Mouse (Mus musculus): Measurements from ENCODE around the gene Dap3. TPM values are rescaled to one million over a fixed set of nuclear protein-coding genes. Genes with fewer than 3 reads are reported as not detected.
"Not testable (repeated sequence)": the region's sequence is repeated elsewhere in the genome, so short reads cannot be mapped to it uniquely, and the experiment has no call there.

Dap3 gene
- 9.4 and 17.0 TPM in 2 replicates for polyA plus RNA-seq (2012)

DNA sequence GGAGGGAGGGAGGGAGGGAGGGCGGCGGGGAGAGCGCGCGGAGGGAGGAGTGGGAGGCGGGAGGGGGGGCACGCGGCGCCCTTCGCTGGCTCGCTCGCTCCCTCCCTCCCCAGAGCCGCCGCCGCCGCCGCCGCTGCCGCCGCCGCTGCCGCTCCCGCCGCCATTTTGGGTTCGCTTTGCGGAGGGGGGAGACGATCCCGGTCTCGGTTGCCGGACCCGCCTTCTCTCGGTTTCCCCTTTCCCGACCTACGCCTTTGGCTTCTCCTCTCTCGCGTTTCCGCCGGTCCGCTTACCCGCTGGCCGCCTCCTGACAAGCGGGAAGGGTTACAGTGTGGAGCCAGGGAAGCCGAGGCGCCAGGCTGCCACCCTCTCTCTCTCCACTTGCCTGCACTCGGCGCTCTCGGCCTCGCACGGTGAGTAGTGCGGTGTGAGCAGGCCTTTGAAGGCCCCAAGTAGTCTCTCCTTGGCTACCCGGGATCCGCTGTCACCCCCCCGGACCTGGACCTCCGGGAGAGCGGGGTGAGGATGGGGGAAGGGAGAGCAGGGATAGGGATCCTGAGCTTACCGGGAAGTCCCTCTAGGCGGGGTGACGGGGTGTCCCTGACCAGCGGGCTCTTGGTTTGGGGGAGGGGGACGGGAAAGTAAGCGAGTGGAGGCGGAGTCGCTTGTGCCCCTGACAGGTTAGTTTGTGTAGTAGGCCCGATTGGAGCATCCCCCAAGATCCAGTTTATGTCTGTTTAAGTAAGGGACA is at the start of gene Dap3, which contains the start of gene Ash1l:
Gene Dap3, minus strand, starts transcription at position 606 of the 751 bp plus-strand sequence.
Gene Ash1l, plus strand, starts transcription at position 47 of the 751 bp plus-strand sequence.
- H3K9me3 ChIP-seq (ENCODE audit: control insufficient read depth, low read length), result no peaks in the 10 kb centered on the region
- H3K4me3 ChIP-seq (replicated peaks), result peak within 1 kb of the TSS; percentile 99
- H3K4me1 ChIP-seq (ENCODE audit: control insufficient read depth), result peaks cover 54% of the 10 kb centered on the region
- peaks cover 11% of the 10 kb centered on the region for H3K36me3 ChIP-seq (ENCODE audit: control insufficient read depth)
- H3K27me3 ChIP-seq (ENCODE audit: control insufficient read depth), result no peaks in the 10 kb centered on the region
- TF ChIP-seq GATA1 (IDR thresholded peaks at IDR 0.05; ENCODE audit: low read length) (no peak), TAL1 (IDR thresholded peaks at IDR 0.05; ENCODE audit: low read length) (no peak)

GRCm38 (mm10) chr3:88992793-88993192 is 41.8 kb upstream of the Dap3 start:
- H3K9me3 ChIP-seq (ENCODE audit: control insufficient read depth, low read length), result no peaks in the 10 kb centered on the region
- TF ChIP-seq TAL1 (IDR thresholded peaks at IDR 0.05; ENCODE audit: low read length) (no peak), GATA1 (IDR thresholded peaks at IDR 0.05; ENCODE audit: low read length) (no peak)
- H3K4me1 ChIP-seq (ENCODE audit: control insufficient read depth), result no peaks in the 10 kb centered on the region
- H3K36me3 ChIP-seq (ENCODE audit: control insufficient read depth), result peaks cover 46% of the 10 kb centered on the region
- no peaks in the 10 kb centered on the region for H3K27me3 ChIP-seq (ENCODE audit: control insufficient read depth)
- H3K4me3 ChIP-seq (replicated peaks), result no peak overlapping the region

- Histone ChIP-seq H3K27me3 (ENCODE audit: control insufficient read depth) (no peaks in the 10 kb centered on the region), H3K4me1 (ENCODE audit: control insufficient read depth) (no peaks in the 10 kb centered on the region), H3K36me3 (ENCODE audit: control insufficient read depth) (peaks cover 77% of the 10 kb centered on the region), H3K9me3 (ENCODE audit: control insufficient read depth, low read length) (no peaks in the 10 kb centered on the region), H3K4me3 (replicated peaks) (no peak overlapping the region)
- TF ChIP-seq TAL1 (IDR thresholded peaks at IDR 0.05; ENCODE audit: low read length), result no peak
- TF ChIP-seq GATA1 (IDR thresholded peaks at IDR 0.05; ENCODE audit: low read length), result no peak
These were observed 33.0 kb upstream of the Dap3 start for GRCm38 (mm10) chr3:88983921-88984381.

DNA sequence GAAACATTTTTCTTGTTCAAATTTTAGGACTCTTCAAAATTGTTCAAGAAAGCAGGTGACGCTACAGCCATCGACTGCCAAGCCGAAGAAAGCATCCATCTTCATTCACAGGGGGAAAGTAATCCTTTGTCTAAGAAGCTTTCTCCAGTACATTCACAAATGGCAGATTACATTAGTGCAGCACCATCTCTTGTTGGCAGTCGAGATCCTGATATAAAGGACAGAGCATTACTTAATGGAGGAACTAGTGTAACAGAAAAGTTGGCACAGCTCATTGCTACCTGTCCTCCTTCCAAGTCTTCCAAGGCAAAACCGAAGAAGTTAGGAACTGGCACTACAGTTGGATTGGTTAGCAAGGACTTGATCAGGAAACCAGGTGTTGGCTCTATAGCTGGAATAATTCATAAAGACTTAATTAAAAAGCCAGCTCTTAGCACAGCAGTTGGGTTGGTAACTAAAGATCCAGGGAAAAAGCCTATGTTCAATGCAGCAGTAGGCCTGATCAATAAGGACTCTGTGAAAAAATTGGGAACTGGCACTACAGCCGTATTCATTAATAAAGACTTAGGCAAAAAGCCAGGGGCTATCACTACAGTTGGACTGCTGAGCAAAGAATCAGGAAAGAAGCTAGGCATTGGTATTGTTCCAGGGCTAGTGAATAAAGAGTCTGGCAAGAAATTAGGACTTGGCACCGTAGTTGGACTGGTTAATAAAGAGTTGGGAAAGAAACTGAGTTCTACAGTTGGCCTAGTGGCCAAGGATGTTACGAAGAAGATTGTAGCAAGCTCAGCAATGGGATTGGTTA is 30.4 kb upstream of the Dap3 start:
- Histone ChIP-seq H3K4me1 (ENCODE audit: control insufficient read depth) (no peaks in the 10 kb centered on the region), H3K4me3 (replicated peaks) (no peak overlapping the region), H3K36me3 (ENCODE audit: control insufficient read depth) (peaks cover 65% of the 10 kb centered on the region), H3K27me3 (ENCODE audit: control insufficient read depth) (no peaks in the 10 kb centered on the region), H3K9me3 (ENCODE audit: control insufficient read depth, low read length) (no peaks in the 10 kb centered on the region)
- TF ChIP-seq GATA1 (IDR thresholded peaks at IDR 0.05; ENCODE audit: low read length) (no peak), TAL1 (IDR thresholded peaks at IDR 0.05; ENCODE audit: low read length) (no peak)

- no peaks in the 10 kb centered on the region for H3K4me1 ChIP-seq (ENCODE audit: control insufficient read depth)
- H3K4me3 ChIP-seq (replicated peaks), result no peak overlapping the region
- no peaks in the 10 kb centered on the region for H3K27me3 ChIP-seq (ENCODE audit: control insufficient read depth)
- peaks cover 38% of the 10 kb centered on the region for H3K36me3 ChIP-seq (ENCODE audit: control insufficient read depth)
- TF ChIP-seq TAL1 (IDR thresholded peaks at IDR 0.05; ENCODE audit: low read length) (no peak), GATA1 (IDR thresholded peaks at IDR 0.05; ENCODE audit: low read length) (no peak)
- H3K9me3 ChIP-seq (ENCODE audit: control insufficient read depth, low read length), result no peaks in the 10 kb centered on the region
These were observed 24.0 kb upstream of the Dap3 start for GRCm38 (mm10) chr3:88975012-88975411.

- H3K27me3 ChIP-seq (ENCODE audit: control insufficient read depth); H3K9me3 ChIP-seq (ENCODE audit: control insufficient read depth, low read length): not testable (repeated sequence)
These were observed 12.2 kb upstream of the Dap3 start for GRCm38 (mm10) chr3:88963211-88963610.

DNA sequence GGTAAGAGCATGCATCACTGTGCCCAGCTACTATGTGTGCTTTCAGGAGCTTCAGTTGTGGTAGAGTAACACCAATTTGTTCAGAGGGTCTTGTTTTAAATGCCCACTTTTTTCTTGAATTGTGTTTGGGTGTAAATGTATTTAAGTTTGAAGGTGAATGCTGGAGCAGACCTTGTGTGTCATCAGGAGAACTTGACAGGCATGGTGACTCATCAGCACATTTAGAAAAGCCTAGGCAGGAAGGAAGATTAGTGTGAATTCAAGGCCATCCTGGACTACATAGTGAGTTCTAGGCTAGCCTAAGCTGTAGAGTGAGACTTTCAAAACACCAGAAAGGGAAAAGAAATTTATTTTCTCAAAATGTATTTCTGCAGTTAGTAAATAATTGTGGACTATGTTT is 2.8 kb upstream of the Dap3 start:
- Histone ChIP-seq H3K4me1 (ENCODE audit: control insufficient read depth) (peaks cover 51% of the 10 kb centered on the region), H3K27me3 (ENCODE audit: control insufficient read depth) (no peaks in the 10 kb centered on the region), H3K4me3 (replicated peaks) (peak overlapping the region; percentile 22), H3K36me3 (ENCODE audit: control insufficient read depth) (peaks cover 13% of the 10 kb centered on the region), H3K9me3 (ENCODE audit: control insufficient read depth, low read length) (no peaks in the 10 kb centered on the region)
- TF ChIP-seq TAL1 (IDR thresholded peaks at IDR 0.05; ENCODE audit: low read length), result no peak

More at GRCm38 (mm10) chr3:88963211-88963610, 12.2 kb upstream of the Dap3 start:
- H3K36me3 ChIP-seq (ENCODE audit: control insufficient read depth), result peaks cover 37% of the 10 kb centered on the region
- H3K4me3 ChIP-seq (replicated peaks), result not testable (repeated sequence)
- peaks cover 11% of the 10 kb centered on the region for H3K4me1 ChIP-seq (ENCODE audit: control insufficient read depth)

DNA sequence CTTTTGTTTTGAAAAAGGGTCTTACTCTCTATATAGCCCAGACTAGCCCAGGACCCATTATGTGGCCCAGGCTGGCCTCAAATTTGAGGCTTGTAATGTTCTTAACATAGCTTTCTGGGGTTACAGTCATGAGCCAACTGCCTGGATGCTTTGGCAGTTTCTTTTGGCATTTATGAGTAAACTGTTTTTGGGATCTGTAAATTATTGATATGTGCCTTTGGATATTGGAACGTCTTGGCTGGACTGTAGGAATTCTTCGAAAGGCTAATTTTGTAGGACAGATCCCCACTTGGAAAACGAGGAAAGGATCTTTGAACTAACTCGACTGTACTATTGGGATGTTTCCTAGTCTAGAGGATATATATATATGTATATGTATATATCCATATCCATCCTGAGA is 2.3 kb upstream of the Dap3 start:
- peaks cover 56% of the 10 kb centered on the region for H3K4me1 ChIP-seq (ENCODE audit: control insufficient read depth)
- no peak overlapping the region for H3K4me3 ChIP-seq (replicated peaks)
- H3K9me3 ChIP-seq (ENCODE audit: control insufficient read depth, low read length), result no peaks in the 10 kb centered on the region
- TF ChIP-seq TAL1 (IDR thresholded peaks at IDR 0.05; ENCODE audit: low read length), result no peak
- no peak for TF ChIP-seq GATA1 (IDR thresholded peaks at IDR 0.05; ENCODE audit: low read length)
- no peaks in the 10 kb centered on the region for H3K27me3 ChIP-seq (ENCODE audit: control insufficient read depth)
- H3K36me3 ChIP-seq (ENCODE audit: control insufficient read depth), result peaks cover 13% of the 10 kb centered on the region

DNA sequence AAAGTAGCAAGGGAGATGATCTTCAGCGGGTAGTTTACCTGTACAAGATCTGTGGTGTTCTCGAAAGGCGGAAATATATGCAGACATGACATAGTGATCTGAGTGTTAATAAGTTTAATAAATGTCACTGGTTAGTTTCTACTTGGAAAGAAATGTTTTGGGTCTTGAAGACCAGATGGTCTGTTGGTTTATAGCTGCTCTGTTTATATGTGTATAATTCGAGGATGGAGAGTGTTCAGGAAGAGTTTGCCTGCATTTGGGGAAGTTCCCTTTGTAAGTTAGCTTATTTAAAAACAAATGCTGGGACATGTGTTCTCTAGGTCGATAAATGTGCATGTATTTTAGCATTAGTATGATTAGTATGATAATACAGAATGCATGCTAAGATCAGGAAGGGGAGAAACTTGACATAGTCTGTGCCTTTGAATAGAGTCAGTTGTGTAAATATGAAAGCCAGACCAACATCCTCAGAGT is 383 bp upstream of the Dap3 start:
- peaks cover 13% of the 10 kb centered on the region for H3K36me3 ChIP-seq (ENCODE audit: control insufficient read depth)
- peak overlapping the region; percentile 99 for H3K4me3 ChIP-seq (replicated peaks)
- no peaks in the 10 kb centered on the region for H3K9me3 ChIP-seq (ENCODE audit: control insufficient read depth, low read length)
- H3K27me3 ChIP-seq (ENCODE audit: control insufficient read depth), result no peaks in the 10 kb centered on the region
- TF ChIP-seq GATA1 (IDR thresholded peaks at IDR 0.05; ENCODE audit: low read length) (no peak), TAL1 (IDR thresholded peaks at IDR 0.05; ENCODE audit: low read length) (no peak)
- H3K4me1 ChIP-seq (ENCODE audit: control insufficient read depth), result peaks cover 56% of the 10 kb centered on the region

Data from erythroblast, embryonic 14.5 days (primary cell).